Mouse (Mus musculus): ENCODE measurements around the gene Gemin5. TPM values are rescaled to one million over a fixed set of nuclear protein-coding genes. Genes with fewer than 3 reads are reported as not detected.

The Gemin5 gene
- total RNA-seq, 2 experiments from 2014 or later, result 19.2 to 20.6 TPM

- DNase-seq (ENCODE audit: extremely low spot score in 1 of 2, low spot score in 1 of 2), result peak; percentile 51 to 77
Measured at GRCm38 (mm10) chr11:58179563-58179962, 11.2 kb upstream of the Gemin5 start.

- peak; percentile 87 to 96 for DNase-seq (ENCODE audit: extremely low spot score in 1 of 2, low spot score in 1 of 2)
Measured at GRCm38 (mm10) chr11:58171459-58172091, 3.2 kb upstream of the Gemin5 start, which contains the start of gene Mrpl22. Mrpl22 (plus strand) TSS chr11:58171661.

- DNase-seq (ENCODE audit: extremely low spot score in 1 of 2, low spot score in 1 of 2), result no peak
Measured at GRCm38 (mm10) chr11:58169666-58170065, 1.3 kb upstream of the Gemin5 start.

GRCm38 (mm10) chr11:58167822-58168166, 545 bp downstream of the Gemin5 start:
- no peak for DNase-seq (ENCODE audit: extremely low spot score in 1 of 2, low spot score in 1 of 2)

- DNase-seq (ENCODE audit: extremely low spot score in 1 of 2, low spot score in 1 of 2), result no peak
Measured at GRCm38 (mm10) chr11:58165072-58165471, 3.3 kb downstream of the Gemin5 start.

- no peak for DNase-seq (ENCODE audit: extremely low spot score in 1 of 2, low spot score in 1 of 2)
Measured at GRCm38 (mm10) chr11:58156871-58157270, 11.5 kb downstream of the Gemin5 start.

- no peak for DNase-seq (ENCODE audit: extremely low spot score in 1 of 2, low spot score in 1 of 2)
Measured at GRCm38 (mm10) chr11:58155458-58155857, 12.9 kb downstream of the Gemin5 start.

- DNase-seq (ENCODE audit: extremely low spot score in 1 of 2, low spot score in 1 of 2), result no peak
Measured at GRCm38 (mm10) chr11:58146241-58146640, 22.1 kb downstream of the Gemin5 start.

- DNase-seq (ENCODE audit: extremely low spot score in 1 of 2, low spot score in 1 of 2), result peak in 1 of 2 experiments; percentile 14
Measured at GRCm38 (mm10) chr11:58143704-58144426, 24.5 kb downstream of the Gemin5 start.

- no peak for DNase-seq (ENCODE audit: extremely low spot score in 1 of 2, low spot score in 1 of 2)
Measured at GRCm38 (mm10) chr11:58139466-58139865, 28.9 kb downstream of the Gemin5 start.

- no peak for DNase-seq (ENCODE audit: extremely low spot score in 1 of 2, low spot score in 1 of 2)
Measured at GRCm38 (mm10) chr11:58138821-58139220, 29.5 kb downstream of the Gemin5 start.

GRCm38 (mm10) chr11:58136677-58137076, 31.7 kb downstream of the Gemin5 start:
- DNase-seq (ENCODE audit: extremely low spot score in 1 of 2, low spot score in 1 of 2), result no peak

GRCm38 (mm10) chr11:58135296-58135695, 33.0 kb downstream of the Gemin5 start:
- DNase-seq (ENCODE audit: extremely low spot score in 1 of 2, low spot score in 1 of 2), result no peak

- no peak for DNase-seq (ENCODE audit: extremely low spot score in 1 of 2, low spot score in 1 of 2)
Measured at GRCm38 (mm10) chr11:58134869-58135268, 33.5 kb downstream of the Gemin5 start.

GRCm38 (mm10) chr11:58132026-58132425, 36.3 kb downstream of the Gemin5 start:
- no peak for DNase-seq (ENCODE audit: extremely low spot score in 1 of 2, low spot score in 1 of 2)

- DNase-seq (ENCODE audit: extremely low spot score in 1 of 2, low spot score in 1 of 2), result no peak
Measured at GRCm38 (mm10) chr11:58129302-58129843, 39.0 kb downstream of the Gemin5 start.

GRCm38 (mm10) chr11:58127544-58127943, 40.8 kb downstream of the Gemin5 start:
- no peak for DNase-seq (ENCODE audit: extremely low spot score in 1 of 2, low spot score in 1 of 2)

GRCm38 (mm10) chr11:58126397-58127160, 41.8 kb downstream of the Gemin5 start:
- no peak for DNase-seq (ENCODE audit: extremely low spot score in 1 of 2, low spot score in 1 of 2)

- DNase-seq (ENCODE audit: extremely low spot score in 1 of 2, low spot score in 1 of 2), result no peak
Measured at GRCm38 (mm10) chr11:58125021-58125420, 43.3 kb downstream of the Gemin5 start.

- DNase-seq (ENCODE audit: extremely low spot score in 1 of 2, low spot score in 1 of 2), result no peak
Measured at GRCm38 (mm10) chr11:58123711-58124110, 44.6 kb downstream of the Gemin5 start.

GRCm38 (mm10) chr11:58121351-58121750, 47.0 kb downstream of the Gemin5 start:
- DNase-seq (ENCODE audit: extremely low spot score in 1 of 2, low spot score in 1 of 2), result no peak

Measured in layer of hippocampus, postnatal 25 days (tissue).